Mouse (Mus musculus) bone marrow, adult 2 months (tissue): Measurements from ENCODE around the gene Hspb9.

Source experiments
- CTCF ChIP-seq: fragments of 200-500 bp; IDR thresholded peaks from 2 replicates; pipeline ENCODE4 v1.5.1; 2011; ENCODE audit warnings: low read length, control low read depth; ENCODE audit not compliant: control insufficient read depth, insufficient read depth
- POLR2A ChIP-seq: fragments of 200-500 bp; IDR thresholded peaks from 2 replicates; pipeline ENCODE4 v1.6.1; 2011; ENCODE audit warnings: low read depth, mild to moderate bottlenecking, control low read depth, low read length, borderline replicate concordance; ENCODE audit not compliant: control insufficient read depth

GRCm38 (mm10) chr11:100713174-100713573 is 476 bp upstream of the Hspb9 start:
- TF ChIP-seq CTCF (no peak), POLR2A (no peak)
